9 mouse cellular contexts compared by ENCODE assay signal in genomic region chr11:110997211-110997610, GRCm38 (mm10). TPM values are rescaled to one million over a fixed set of nuclear protein-coding genes. Genes with fewer than 3 reads are reported as not detected.
DNase-seq lines count a peak whose midpoint lies in the region; ATAC-seq and TF ChIP-seq lines count a peak whose summit lies in the region.
"Had no signal": no experiment of that assay in that cellular context is flagged by ENCODE, and none has a peak within 500 bp of the region (broad histone marks: within the 10 kb centered on the region; RNA-seq: fewer than 3 reads in every experiment).

No protein-coding gene starts in this region.

- H3K4me3 ChIP-seq in liver, postnatal 0 days (ENCODE audit: low read depth, low read length) = no peak overlapping the region
- no peak overlapping the region for H3K4me3 ChIP-seq in liver, embryonic 11.5 days (ENCODE audit: low read depth, low read length)
- H3K4me3 ChIP-seq: erythroblast, embryonic 14.5 days; limb, embryonic 15.5 days had no signal

- 0 out of 2 replicates have a peak overlapping the region, but pooled peaks have one; percentile 7 for H3K27ac ChIP-seq in liver, postnatal 0 days (ENCODE audit: low read depth)
- no peak overlapping the region for H3K27ac ChIP-seq in liver, embryonic 11.5 days (ENCODE audit: low read depth, low read length)
- H3K27ac ChIP-seq: limb, embryonic 15.5 days had no signal

- no peak overlapping the region for H3K9ac ChIP-seq in liver, postnatal 0 days (replicated peaks)
- H3K9ac ChIP-seq in liver, embryonic 11.5 days (ENCODE audit: low read depth, low read length) = no peak overlapping the region
- H3K9ac ChIP-seq: limb, embryonic 15.5 days had no signal

- TF ChIP-seq CTCF in liver, postnatal 0 days (IDR thresholded peaks at IDR 0.05; ENCODE audit: low read depth) = no peak

- WGBS in liver, postnatal 0 days (ENCODE audit: insufficient replicate concordance) = 67% methylated on average over 9 of the region's 9 CpGs
- 66% methylated on average over 9 of the region's 9 CpGs for WGBS in liver, embryonic 11.5 days

- TF ChIP-seq EP300 in liver, postnatal 0 days (IDR thresholded peaks at IDR 0.05; ENCODE audit: low read depth) = no peak

- no peaks in the 10 kb centered on the region for H3K9me3 ChIP-seq in liver, postnatal 0 days (ENCODE audit: low read length)
- H3K9me3 ChIP-seq in liver, embryonic 11.5 days (ENCODE audit: control insufficient read depth, low read length) = no peaks in the 10 kb centered on the region
- H3K9me3 ChIP-seq: limb, embryonic 15.5 days had no signal

- H3K4me2 ChIP-seq in liver, postnatal 0 days (ENCODE audit: low read depth, low read length) = no peak overlapping the region
- H3K4me2 ChIP-seq in liver, embryonic 11.5 days = no peak overlapping the region
- H3K4me2 ChIP-seq: limb, embryonic 15.5 days had no signal

- intact Hi-C loops in left cerebral cortex, postnatal 25 days (cut with DNase I) = no loop called here

- no peaks in the 10 kb centered on the region for H3K27me3 ChIP-seq in liver, postnatal 0 days (ENCODE audit: insufficient read depth, low read length)
- no peaks in the 10 kb centered on the region for H3K27me3 ChIP-seq in liver, embryonic 11.5 days (replicated peaks; ENCODE audit: control insufficient read depth, insufficient read depth, low read length)
- H3K27me3 ChIP-seq: limb, embryonic 15.5 days had no signal

- no peaks in the 10 kb centered on the region for H3K4me1 ChIP-seq in liver, postnatal 0 days (ENCODE audit: insufficient read depth)
- no peaks in the 10 kb centered on the region for H3K4me1 ChIP-seq in liver, embryonic 11.5 days (replicated peaks; ENCODE audit: control insufficient read depth, insufficient read depth, low read length)
- H3K4me1 ChIP-seq: limb, embryonic 15.5 days had no signal

- ATAC-seq in liver, postnatal 0 days = no peak
- no peak for ATAC-seq in liver, embryonic 11.5 days (replicated peaks; ENCODE audit: low FRiP score)

- no peak for DNase-seq in liver, postnatal 0 days
- no peak for DNase-seq in liver, embryonic 11.5 days (ENCODE audit: low spot score)
- peak; percentile 11 to 22 for DNase-seq in frontal cortex, postnatal 14 days (ENCODE audit: low spot score in 2 of 2)
- peak; percentile 17 to 45 for DNase-seq in left cerebral cortex, postnatal 25 days (ENCODE audit: low spot score in 2 of 2)
- peak; percentile 43 for DNase-seq in thymus, postnatal 14 days
- no peak for DNase-seq in gastrocnemius, postnatal 10 days
- DNase-seq in urinary bladder, postnatal 4 days (ENCODE audit: low spot score in 2 of 2) = no peak

- H3K36me3 ChIP-seq in liver, postnatal 0 days (replicated peaks; ENCODE audit: insufficient read depth, low read length) = no peaks in the 10 kb centered on the region
- H3K36me3 ChIP-seq in liver, embryonic 11.5 days (ENCODE audit: control insufficient read depth, insufficient read depth, low read length) = no peaks in the 10 kb centered on the region
- H3K36me3 ChIP-seq: limb, embryonic 15.5 days had no signal

RNA-seq across cellular contexts. Expression of gene Kcnj16, which starts 29.4 kb away (rescaled TPM):
- polyA plus RNA-seq in liver, postnatal 0 days (2015; fragmentation: Nextera tagmentation; extraction: Ambion mirVana) = 0.18 and 0.52 TPM in 2 replicates
- 0.05 and 0.08 TPM in 2 replicates for polyA plus RNA-seq in liver, embryonic 11.5 days (2014; fragmentation: Nextera tagmentation; extraction: Ambion mirVana)
- 10 to 100 TPM; 26.3 to 32.6 TPM for total RNA-seq in left cerebral cortex, postnatal 25 days (2021)
- total RNA-seq in gastrocnemius, postnatal 10 days (2021) = under 1 TPM in 1 of 2 experiments, not detected in 1; 0.07 TPM
- polyA plus RNA-seq: erythroblast, embryonic 14.5 days; limb, embryonic 15.5 days had no signal

Comparison
In these comparisons a context has a peak if more than half of its experiments do, and no peak if none do; other contexts are left out.
1. DNase-seq: peak in frontal cortex, postnatal 14 days (2 of 2), left cerebral cortex, postnatal 25 days (2 of 2) and thymus, postnatal 14 days (single experiment); none in liver, postnatal 0 days (single experiment), liver, embryonic 11.5 days (single experiment), gastrocnemius, postnatal 10 days (single experiment) and urinary bladder, postnatal 4 days (0 of 2).
2. RNA of gene Kcnj16, which starts 29.4 kb away (total RNA-seq): 26.3 to 32.6 TPM in left cerebral cortex, postnatal 25 days; 0.07 TPM in gastrocnemius, postnatal 10 days; every median in the first group is over 10 times any median in the second.